Mouse (Mus musculus): Measurements from ENCODE around the gene Nfyc. TPM values are rescaled to one million over a fixed set of nuclear protein-coding genes. Genes with fewer than 3 reads are reported as not detected.

Gene Nfyc
- polyA plus RNA-seq, 1 experiment = 119 TPM

DNA sequence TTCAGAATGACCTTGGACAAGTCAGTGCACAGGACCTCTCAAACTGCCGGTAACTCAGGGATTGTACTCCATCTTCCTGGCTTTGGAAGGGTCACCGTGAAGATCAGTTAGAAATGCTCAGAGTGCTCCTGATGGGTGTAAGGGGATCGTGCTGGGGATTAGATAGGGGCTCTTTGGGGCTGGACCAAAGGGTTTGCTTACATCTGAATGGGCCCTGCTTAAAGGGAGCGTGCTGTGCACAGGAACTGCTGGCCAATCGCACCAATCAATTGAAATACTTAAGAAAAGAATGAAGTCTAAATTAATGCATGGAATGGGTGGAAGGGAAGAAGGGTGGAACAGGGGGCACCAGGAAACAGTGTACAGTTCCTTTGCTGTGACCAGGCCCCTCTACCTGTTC, 75.6 kb downstream of the Nfyc start:
- no peak for DNase-seq (ENCODE audit: extremely low spot score in 1 of 2, low spot score in 1 of 2)

GRCm38 (mm10) chr4:120755299-120755698, 76.1 kb downstream of the Nfyc start:
- DNase-seq (ENCODE audit: extremely low spot score in 1 of 2, low spot score in 1 of 2) = peak in 1 of 2 experiments; percentile 84

GRCm38 (mm10) chr4:120749601-120750000, 81.8 kb downstream of the Nfyc start:
- no peak for DNase-seq (ENCODE audit: extremely low spot score in 1 of 2, low spot score in 1 of 2)

DNA sequence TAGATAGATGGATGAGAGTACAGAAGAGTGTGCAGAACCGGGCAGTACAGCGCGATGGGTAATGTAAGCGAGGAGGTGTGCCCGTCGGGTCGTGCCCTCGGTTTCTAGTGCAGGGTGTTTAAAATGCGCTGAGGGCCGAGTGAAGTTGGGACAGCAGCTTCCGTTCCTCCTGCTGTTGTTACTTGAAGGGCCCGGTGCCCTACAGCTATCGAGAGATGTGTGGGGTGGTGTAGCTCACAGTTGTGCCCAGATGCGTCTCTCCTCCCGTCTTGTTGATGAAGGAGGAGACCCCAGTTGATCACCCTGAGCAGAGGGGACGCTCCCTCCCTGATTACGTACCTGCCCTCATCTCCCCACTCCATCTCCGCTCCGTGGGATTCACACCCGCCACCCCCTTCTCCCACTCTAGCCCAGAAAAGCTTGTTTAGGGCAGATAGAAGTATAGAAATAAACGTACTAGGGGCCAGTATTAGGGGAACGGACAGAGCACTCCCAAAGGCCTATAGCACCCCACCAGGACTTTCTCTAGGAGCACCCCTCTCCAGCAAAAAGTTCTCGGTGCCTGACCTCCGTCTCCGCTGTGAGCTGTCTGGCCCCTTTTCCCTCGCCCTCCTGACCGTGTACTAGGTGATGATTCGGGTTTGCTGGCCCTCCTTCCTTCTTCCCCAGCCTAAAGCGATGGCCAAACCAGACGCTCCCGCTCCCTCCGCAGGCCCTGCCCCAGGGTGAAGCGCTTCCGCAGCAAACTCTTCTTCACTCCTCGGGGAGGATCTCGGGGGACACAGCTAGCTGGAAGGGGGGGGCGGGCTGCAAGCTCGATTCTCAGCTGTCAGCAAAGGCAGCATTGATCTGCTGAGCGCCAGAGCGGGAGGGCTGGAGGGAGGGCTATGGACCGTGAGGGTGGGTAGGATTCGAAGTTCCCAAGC, 83.2 kb downstream of the Nfyc start, which contains the start of gene Kcnq4:
Kcnq4 (minus strand) TSS at position 672 of the 926 bp plus-strand sequence.
- no peak for DNase-seq (ENCODE audit: extremely low spot score in 1 of 2, low spot score in 1 of 2)

GRCm38 (mm10) chr4:120747243-120747792, 84.1 kb downstream of the Nfyc start:
- DNase-seq (ENCODE audit: extremely low spot score in 1 of 2, low spot score in 1 of 2) = no peak

DNA sequence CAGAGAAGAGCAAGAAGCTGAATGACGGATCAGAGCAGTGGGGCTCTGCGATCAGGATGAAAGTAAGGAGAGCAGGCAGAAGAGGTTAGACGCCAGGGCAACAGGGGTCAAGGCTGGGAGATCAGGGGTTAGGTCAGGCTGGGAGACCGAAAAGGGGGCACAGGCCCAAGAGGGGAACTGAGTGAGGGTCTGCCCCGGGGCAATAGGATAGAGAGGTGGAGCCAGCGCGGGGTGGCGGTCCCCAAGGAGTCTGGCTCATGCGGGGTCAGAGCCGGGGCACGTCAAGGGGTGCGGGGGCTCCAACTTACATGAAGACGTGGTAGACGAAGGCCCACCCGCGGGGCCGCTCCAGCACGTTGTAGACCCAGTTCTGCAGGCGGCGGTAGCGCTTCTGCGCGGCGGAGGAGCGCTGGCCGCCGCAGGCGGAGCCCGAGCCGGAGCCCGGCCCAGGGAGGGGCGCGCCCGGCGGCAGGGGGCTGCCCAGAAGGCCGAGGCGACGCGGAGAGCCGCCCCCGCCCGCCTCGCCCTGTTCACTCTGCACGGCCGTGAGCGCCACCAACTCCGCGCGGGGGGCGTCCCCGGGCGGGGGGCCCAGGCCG, 84.7 kb downstream of the Nfyc start:
- no peak for DNase-seq (ENCODE audit: extremely low spot score in 1 of 2, low spot score in 1 of 2)

- DNase-seq (ENCODE audit: extremely low spot score in 1 of 2, low spot score in 1 of 2) = no peak
These were observed 85.4 kb downstream of the Nfyc start for GRCm38 (mm10) chr4:120745731-120746551.

GRCm38 (mm10) chr4:120743636-120744035, 87.7 kb downstream of the Nfyc start:
- DNase-seq (ENCODE audit: extremely low spot score in 1 of 2, low spot score in 1 of 2) = no peak

DNA sequence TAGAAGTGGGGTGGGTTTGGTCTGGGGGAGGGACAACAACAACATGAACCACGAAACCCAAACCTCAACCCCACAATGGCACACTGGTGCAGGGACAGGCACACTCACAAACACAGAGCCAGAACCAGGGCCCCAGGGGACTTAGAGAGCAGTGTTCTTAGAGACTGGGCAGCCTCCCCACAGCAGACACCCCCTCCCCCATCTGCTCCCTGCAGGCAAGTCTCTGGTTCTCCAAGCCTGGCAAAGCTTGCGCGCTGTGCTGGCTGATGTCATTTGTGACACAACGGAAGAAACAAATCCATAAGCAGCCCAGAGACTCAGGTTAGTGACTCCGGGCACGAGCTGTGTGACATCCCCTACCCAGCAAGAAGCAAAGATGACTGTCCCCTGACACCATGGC, 90.1 kb downstream of the Nfyc start:
- peak in 1 of 2 experiments; percentile 21 for DNase-seq (ENCODE audit: extremely low spot score in 1 of 2, low spot score in 1 of 2)

GRCm38 (mm10) chr4:120734012-120734622, 97.3 kb downstream of the Nfyc start:
- DNase-seq (ENCODE audit: extremely low spot score in 1 of 2, low spot score in 1 of 2) = no peak

DNA sequence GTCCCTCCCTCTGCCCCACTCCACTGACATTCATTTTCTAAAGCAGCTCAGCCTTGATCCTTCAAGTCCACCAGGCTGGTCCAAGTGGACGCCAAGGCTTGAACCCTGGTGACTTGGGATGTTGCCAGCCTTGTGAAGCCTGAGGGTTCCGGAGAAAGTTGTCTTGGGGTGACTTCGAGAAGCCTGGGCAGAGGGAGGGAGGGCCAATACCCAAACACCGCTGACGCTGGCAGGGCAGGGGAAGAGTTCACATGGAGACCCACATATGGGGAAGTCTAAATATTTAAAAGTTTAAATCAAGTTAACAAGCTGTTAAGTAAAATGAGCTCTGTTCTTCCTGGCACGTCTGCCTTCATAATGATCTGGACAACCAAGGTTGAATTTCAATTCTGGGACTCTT, 98.6 kb downstream of the Nfyc start:
- DNase-seq (ENCODE audit: extremely low spot score in 1 of 2, low spot score in 1 of 2) = no peak

- DNase-seq (ENCODE audit: extremely low spot score in 1 of 2, low spot score in 1 of 2) = peak in 1 of 2 experiments; percentile 47
These were observed 100.2 kb downstream of the Nfyc start for GRCm38 (mm10) chr4:120731030-120731644.

DNA sequence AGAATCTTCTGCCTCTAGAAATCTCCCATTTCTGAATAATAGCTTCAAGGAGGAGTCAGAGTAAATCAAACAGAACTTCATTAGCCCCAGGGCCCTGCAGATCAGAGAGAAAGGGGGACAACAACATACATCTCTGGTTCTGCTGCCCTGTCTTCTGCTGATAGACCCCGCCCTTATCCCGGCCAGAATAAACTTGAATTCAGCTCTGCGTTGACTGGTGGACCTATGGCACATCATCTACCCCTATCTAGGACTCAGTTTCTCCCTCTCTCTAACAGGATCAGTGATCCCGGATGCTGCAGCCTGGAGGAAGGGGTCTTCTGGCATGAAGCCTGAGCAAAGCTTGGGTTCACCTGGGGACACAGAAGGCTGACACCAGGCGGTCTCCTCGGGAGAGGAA, 100.8 kb downstream of the Nfyc start:
- no peak for DNase-seq (ENCODE audit: extremely low spot score in 1 of 2, low spot score in 1 of 2)

DNA sequence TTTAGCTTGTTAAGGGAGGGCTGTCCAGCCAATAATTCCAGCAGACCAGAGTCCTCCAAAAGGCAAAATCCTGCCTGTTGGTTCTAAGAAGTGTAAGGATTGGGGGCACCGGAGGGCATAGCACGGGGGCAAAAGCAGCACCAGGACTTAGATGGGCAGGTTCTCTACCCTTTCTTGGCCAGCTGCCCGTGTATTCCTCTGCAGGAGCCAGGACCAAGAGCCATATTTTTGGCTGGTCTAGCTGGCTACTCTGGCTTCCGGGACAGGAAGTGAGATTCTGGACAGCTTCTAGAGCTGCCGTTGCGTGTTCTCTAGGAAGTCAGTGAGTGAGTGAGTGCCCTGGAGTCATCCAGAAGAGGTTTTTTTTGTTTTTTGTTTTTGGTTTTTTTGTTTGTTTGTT, 101.2 kb downstream of the Nfyc start:
- no peak for DNase-seq (ENCODE audit: extremely low spot score in 1 of 2, low spot score in 1 of 2)

GRCm38 (mm10) chr4:120729441-120729840, 101.9 kb downstream of the Nfyc start:
- DNase-seq (ENCODE audit: extremely low spot score in 1 of 2, low spot score in 1 of 2) = no peak

GRCm38 (mm10) chr4:120727842-120728241, 103.5 kb downstream of the Nfyc start:
- DNase-seq (ENCODE audit: extremely low spot score in 1 of 2, low spot score in 1 of 2) = no peak

GRCm38 (mm10) chr4:120726174-120726573, 105.2 kb downstream of the Nfyc start:
- no peak for DNase-seq (ENCODE audit: extremely low spot score in 1 of 2, low spot score in 1 of 2)

GRCm38 (mm10) chr4:120725516-120726090, 105.8 kb downstream of the Nfyc start:
- DNase-seq (ENCODE audit: extremely low spot score in 1 of 2, low spot score in 1 of 2) = no peak

GRCm38 (mm10) chr4:120721574-120721973, 109.8 kb downstream of the Nfyc start:
- DNase-seq (ENCODE audit: extremely low spot score in 1 of 2, low spot score in 1 of 2) = no peak
